Mouse (Mus musculus): ENCODE measurements at regions not wholly inside any gene's neighbourhood (a gene's known extent, or its start where the extent isn't known, plus 50 kb on each side); places are given as distances from the start of the nearest gene placed in this dataset.

- no peaks in the 10 kb centered on the region for H3K27me3 ChIP-seq (replicated peaks)
- no peak overlapping the region for H3K4me2 ChIP-seq (ENCODE audit: insufficient read depth, low read depth, poor library complexity, severe bottlenecking)
- dilution Hi-C loops (cut with MboI; ENCODE audit: extremely low pct_ligation_motif_present, extremely low pct_unique_long_range_greater_than_20kb, low sequenced_read_pairs), result no loop called here
- H3K9me3 ChIP-seq (replicated peaks; ENCODE audit: low read length), result peaks cover 14% of the 10 kb centered on the region
- TF ChIP-seq RAD21 (IDR thresholded peaks at IDR 0.05; ENCODE audit: low read depth, low read length) (no peak), ETS1 (conservative IDR thresholded peaks at IDR 0.05; ENCODE audit: low read depth, low read length) (no peak), IRF4 (IDR thresholded peaks at IDR 0.05; ENCODE audit: low read depth, low read length) (no peak), E2F4 (IDR thresholded peaks at IDR 0.05; ENCODE audit: insufficient replicate concordance, low read depth, low read length) (no peak), ELF1 (IDR thresholded peaks at IDR 0.05; ENCODE audit: low read depth, low read length) (no peak), ZKSCAN1 (IDR thresholded peaks at IDR 0.05; ENCODE audit: borderline replicate concordance, low read depth, low read length) (no peak), KAT2A (IDR thresholded peaks at IDR 0.05; ENCODE audit: insufficient replicate concordance, low read length) (no peak), BHLHE40 (IDR thresholded peaks at IDR 0.05; ENCODE audit: low read depth, low read length) (no peak), MXI1 (IDR thresholded peaks at IDR 0.05; ENCODE audit: low read depth, low read length) (no peak), NRF1 (IDR thresholded peaks at IDR 0.05; ENCODE audit: low read depth, low read length) (no peak)
- no peak for DNase-seq (ENCODE audit: extremely low read depth)
- H3K4me1 ChIP-seq (ENCODE audit: control insufficient read depth in 1 of 2, insufficient read depth in 2 of 2), result peaks cover 0 to 12% of the 10 kb centered on the region in 2 experiments; a peak in 2 of 4 replicates
- H3K36me3 ChIP-seq (replicated peaks in 1 of 2; ENCODE audit: control insufficient read depth in 1 of 2, insufficient read depth in 1 of 2, low read length in 1 of 2), result no peaks in the 10 kb centered on the region
- in situ Hi-C loops (cut with MboI; ENCODE audit: low pct_ligation_motif_present, low pct_unique_long_range_greater_than_20kb, low sequenced_read_pairs), result no loop called here
- no peak overlapping the region for H3K4me3 ChIP-seq (replicated peaks in 1 of 3; ENCODE audit: low read depth in 2 of 3, low read length in 2 of 3, poor library complexity in 1 of 3)
- H3K9ac ChIP-seq (ENCODE audit: insufficient read depth, low read depth), result no peak overlapping the region
- no peaks in the 10 kb centered on the region for H3K79me2 ChIP-seq (replicated peaks; ENCODE audit: control insufficient read depth, extremely low read depth, insufficient read depth, poor library complexity, severe bottlenecking)
- no peak overlapping the region for H3K27ac ChIP-seq (ENCODE audit: insufficient read depth, low read depth)
Measured at GRCm38 (mm10) chr10:91706816-91707215, 525.7 kb upstream of the Tmpo start.

DNA sequence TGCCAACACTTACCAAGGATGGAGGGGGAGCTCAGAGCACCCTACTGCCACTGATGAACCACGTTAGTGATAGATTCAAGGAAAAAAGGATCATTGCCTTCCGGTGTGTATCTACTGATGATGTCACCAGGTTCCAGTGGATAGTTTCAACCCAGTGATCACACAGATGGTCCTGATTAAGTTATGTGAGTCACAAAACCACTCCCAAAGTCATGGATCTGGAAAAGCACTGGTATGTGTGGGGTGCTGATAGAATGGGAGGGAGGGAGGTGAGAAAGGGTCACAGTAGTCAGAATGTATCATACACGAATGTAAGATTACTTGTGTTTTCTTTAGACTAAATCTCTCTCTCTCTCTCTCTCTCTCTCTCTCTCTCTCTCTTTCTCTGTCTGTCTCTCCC lies 523.6 kb upstream of the Tmpo start:
- Histone ChIP-seq H3K9me3 (replicated peaks; ENCODE audit: low read length) (peaks cover 16% of the 10 kb centered on the region), H3K27me3 (replicated peaks) (no peaks in the 10 kb centered on the region), H3K36me3 (replicated peaks in 1 of 2; ENCODE audit: control insufficient read depth in 1 of 2, insufficient read depth in 1 of 2, low read length in 1 of 2) (no peaks in the 10 kb centered on the region), H3K4me2 (ENCODE audit: insufficient read depth, low read depth, poor library complexity, severe bottlenecking) (no peak overlapping the region), H3K4me3 (replicated peaks in 1 of 3; ENCODE audit: low read depth in 2 of 3, low read length in 2 of 3, poor library complexity in 1 of 3) (no peak overlapping the region), H3K79me2 (replicated peaks; ENCODE audit: control insufficient read depth, extremely low read depth, insufficient read depth, poor library complexity, severe bottlenecking) (no peaks in the 10 kb centered on the region), H3K4me1 (ENCODE audit: control insufficient read depth in 1 of 2, insufficient read depth in 2 of 2) (peaks cover 0 to 14% of the 10 kb centered on the region in 2 experiments; a peak in 2 of 4 replicates), H3K9ac (ENCODE audit: insufficient read depth, low read depth) (no peak overlapping the region), H3K27ac (ENCODE audit: insufficient read depth, low read depth) (no peak overlapping the region)
- in situ Hi-C loops (cut with MboI; ENCODE audit: low pct_ligation_motif_present, low pct_unique_long_range_greater_than_20kb, low sequenced_read_pairs), result no loop called here
- dilution Hi-C loops (cut with MboI; ENCODE audit: extremely low pct_ligation_motif_present, extremely low pct_unique_long_range_greater_than_20kb, low sequenced_read_pairs), result no loop called here
- no peak for DNase-seq (ENCODE audit: extremely low read depth)
- no peak for TF ChIP-seq SIN3A (IDR thresholded peaks at IDR 0.05; ENCODE audit: low read length)
- no peak for TF ChIP-seq TCF12 (IDR thresholded peaks at IDR 0.05; ENCODE audit: low read depth, low read length)
- TF ChIP-seq CTCF (conservative IDR thresholded peaks at IDR 0.05 in 1 of 2, IDR thresholded peaks at IDR 0.05 in 1 of 2; ENCODE audit: low read depth in 2 of 2, low read length in 2 of 2), result no peak
- TF ChIP-seq NRF1 (IDR thresholded peaks at IDR 0.05; ENCODE audit: low read depth, low read length), result no peak
- TF ChIP-seq MYC (IDR thresholded peaks at IDR 0.05; ENCODE audit: low read depth, low read length), result no peak
- no peak for TF ChIP-seq POLR2AphosphoS2 (IDR thresholded peaks at IDR 0.05; ENCODE audit: low read depth, low read length)
- no peak for TF ChIP-seq ZKSCAN1 (IDR thresholded peaks at IDR 0.05; ENCODE audit: borderline replicate concordance, low read depth, low read length)
- TF ChIP-seq RAD21 (IDR thresholded peaks at IDR 0.05; ENCODE audit: low read depth, low read length), result no peak
- no peak for TF ChIP-seq ETS1 (conservative IDR thresholded peaks at IDR 0.05; ENCODE audit: low read depth, low read length)
- TF ChIP-seq CHD1 (IDR thresholded peaks at IDR 0.05; ENCODE audit: low read depth, low read length), result no peak
- TF ChIP-seq BHLHE40 (IDR thresholded peaks at IDR 0.05; ENCODE audit: low read depth, low read length), result no peak
- TF ChIP-seq ZMIZ1 (IDR thresholded peaks at IDR 0.05; ENCODE audit: low read depth, low read length), result no peak
- TF ChIP-seq KAT2A (IDR thresholded peaks at IDR 0.05; ENCODE audit: insufficient replicate concordance, low read length), result no peak
- TF ChIP-seq MAFK (IDR thresholded peaks at IDR 0.05; ENCODE audit: insufficient replicate concordance, low read length), result no peak
